Mouse (Mus musculus) lung, embryonic 15.5 days (tissue): Measurements from ENCODE around the gene Zfp84. TPM values are rescaled to one million over a fixed set of nuclear protein-coding genes. Genes with fewer than 3 reads are reported as not detected.
A peak's percentile ranks its signal among the peaks of the same experiment; 100 is the strongest.

Experiments used
- ATAC-seq: fragments of 200-750 bp; cut with Nextera tagmentation; 2 replicates; pipeline ENCODE4 v1.8.0; 2017; ENCODE audit warnings: moderate number of reproducible peaks, borderline replicate concordance; ENCODE audit not compliant: low FRiP score, low TSS enrichment; ENCODE audit errors: extremely low read depth
- H3K27ac ChIP-seq: fragments of 300-500 bp; sonication (generic); 2 replicates; pipeline ENCODE4 v1.5.1; 2015; ENCODE audit warnings: moderate library complexity, mild to moderate bottlenecking, inconsistent platforms
- H3K27me3 ChIP-seq: fragments of 300-500 bp; sonication (generic); 2 replicates; pipeline ENCODE4 v1.6.1; 2015; ENCODE audit warnings: inconsistent platforms
- H3K36me3 ChIP-seq: fragments of 300-500 bp; sonication (generic); 2 replicates; pipeline ENCODE4 v1.6.1; 2015; ENCODE audit warnings: inconsistent platforms
- H3K4me1 ChIP-seq: fragments of 300-500 bp; sonication (generic); 2 replicates; pipeline ENCODE4 v1.6.1; 2015; ENCODE audit warnings: inconsistent platforms
- H3K4me2 ChIP-seq: fragments of 300-500 bp; sonication (generic); 2 replicates; pipeline ENCODE4 v1.6.1; 2015; ENCODE audit warnings: inconsistent platforms, mild to moderate bottlenecking, moderate library complexity
- H3K4me3 ChIP-seq: fragments of 300-500 bp; sonication (generic); 2 replicates; pipeline ENCODE4 v1.5.1; 2015; ENCODE audit warnings: mild to moderate bottlenecking, inconsistent platforms
- H3K9ac ChIP-seq: fragments of 300-500 bp; sonication (generic); 2 replicates; pipeline ENCODE4 v1.6.1; 2015; ENCODE audit warnings: inconsistent platforms
- H3K9me3 ChIP-seq: fragments of 300-500 bp; sonication (generic); 2 replicates; pipeline ENCODE4 v1.6.1; 2016; ENCODE audit warnings: inconsistent platforms
- WGBS: fragments of 180-500 bp; shearing (Covaris S2); methylation state at CpG from one replicate; pipeline ENCODE4 v1.1.7; 2015; 5-methylcytosine and 5-hydroxymethylcytosine counted together
- polyA plus RNA-seq: library from polyadenylated mRNA; unstranded; fragments of >200 nt; fragmentation: Nextera tagmentation; extraction: Ambion mirVana; gene quantifications from 2 replicates; pipeline ENCODE4 v1.2.1, GENCODE M21; 2015

Gene Zfp84
- polyA plus RNA-seq, 1 experiment from 2014 or later: 12.9 TPM

DNA sequence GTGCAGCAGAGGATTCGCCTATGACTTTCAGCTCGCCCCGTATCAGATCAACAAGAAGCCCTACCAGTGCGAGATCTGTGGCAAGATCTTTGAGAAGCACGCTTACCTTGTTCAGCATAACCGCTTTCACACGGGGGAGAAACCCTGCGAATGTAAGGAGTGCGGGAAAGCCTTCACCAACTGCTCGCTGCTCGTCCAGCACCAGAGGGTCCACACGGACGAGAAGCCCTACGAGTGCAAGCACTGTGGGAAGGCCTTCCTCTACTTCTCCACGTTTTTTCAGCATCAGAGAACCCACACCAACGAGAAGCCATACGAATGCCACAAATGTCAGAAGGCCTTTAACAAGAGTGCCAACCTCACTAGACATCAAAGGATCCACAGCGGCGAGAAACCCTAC is 8.2 kb downstream of the Zfp84 start:
- Histone ChIP-seq H3K4me2 (no peak overlapping the region), H3K9me3 (no peaks in the 10 kb centered on the region), H3K4me3 (no peak overlapping the region), H3K4me1 (no peaks in the 10 kb centered on the region), H3K27ac (no peak overlapping the region), H3K9ac (no peak overlapping the region), H3K36me3 (peaks cover 76% of the 10 kb centered on the region), H3K27me3 (no peaks in the 10 kb centered on the region)
- 94% methylated on average over 19 of the region's 19 CpGs for WGBS
- ATAC-seq: no peak

DNA sequence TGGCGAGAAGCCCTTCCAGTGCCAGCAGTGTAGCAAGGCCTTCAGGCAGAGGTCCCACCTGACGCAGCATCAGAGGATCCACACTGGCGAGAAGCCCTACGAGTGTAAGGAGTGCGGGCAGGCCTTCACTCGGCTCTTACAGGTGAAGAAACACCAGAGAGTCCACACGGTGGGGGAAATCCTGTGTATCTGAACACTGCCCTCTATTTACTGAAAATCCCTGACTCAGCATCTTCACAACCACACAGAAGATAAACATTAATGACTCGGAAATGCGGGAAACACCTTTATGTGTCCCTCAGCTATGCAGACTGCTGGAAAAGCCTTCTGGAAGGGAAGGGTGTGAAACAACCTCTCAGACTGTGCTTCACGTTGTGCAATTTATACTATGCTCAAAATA is 9.0 kb downstream of the Zfp84 start:
- no peak overlapping the region for H3K27ac ChIP-seq
- H3K4me3 ChIP-seq: no peak overlapping the region
- H3K4me1 ChIP-seq: no peaks in the 10 kb centered on the region
- no peaks in the 10 kb centered on the region for H3K27me3 ChIP-seq
- ATAC-seq: no peak
- no peaks in the 10 kb centered on the region for H3K9me3 ChIP-seq
- WGBS: 91% methylated on average over 10 of the region's 10 CpGs
- H3K36me3 ChIP-seq: peaks cover 68% of the 10 kb centered on the region
- no peak overlapping the region for H3K9ac ChIP-seq
- no peak overlapping the region for H3K4me2 ChIP-seq

- Histone ChIP-seq H3K27me3 (no peaks in the 10 kb centered on the region), H3K4me2 (peak within 1 kb of the TSS; percentile 83), H3K9me3 (no peaks in the 10 kb centered on the region), H3K4me3 (peak within 1 kb of the TSS; percentile 75), H3K27ac (peak within 1 kb of the TSS; percentile 85), H3K4me1 (peaks cover 11% of the 10 kb centered on the region), H3K36me3 (peaks cover 17% of the 10 kb centered on the region), H3K9ac (peak within 1 kb of the TSS; percentile 74)
- WGBS: under 1% methylated on average over 45 of the region's 45 CpGs
- peak; percentile 96 for ATAC-seq
Measured at GRCm38 (mm10) chr7:29783871-29784551, 15.7 kb downstream of the Zfp84 start, which contains the start of gene Zfp30. TSS of gene Zfp30 (plus strand) at chr7:29783998.

DNA sequence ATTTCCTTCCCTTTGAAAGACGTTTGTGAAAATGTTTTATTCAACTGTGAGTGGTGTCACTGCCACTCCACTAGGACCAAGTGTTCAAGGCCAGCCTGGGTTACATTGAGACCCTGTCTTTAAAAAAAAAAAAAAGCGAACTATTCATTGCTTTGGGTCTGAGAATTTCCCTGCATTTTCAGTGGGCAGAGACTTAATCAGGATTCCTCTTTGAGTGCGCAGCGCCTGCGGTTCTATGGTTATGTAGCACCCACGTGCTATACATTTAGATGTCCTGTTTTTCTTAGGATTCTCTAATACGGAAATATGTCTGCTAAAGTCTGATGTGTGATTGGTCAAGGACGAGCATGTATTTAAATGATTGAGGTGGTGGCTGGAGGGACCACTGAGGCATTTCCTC is 16.7 kb downstream of the Zfp84 start:
- 42% methylated on average over 8 of the region's 8 CpGs for WGBS

DNA sequence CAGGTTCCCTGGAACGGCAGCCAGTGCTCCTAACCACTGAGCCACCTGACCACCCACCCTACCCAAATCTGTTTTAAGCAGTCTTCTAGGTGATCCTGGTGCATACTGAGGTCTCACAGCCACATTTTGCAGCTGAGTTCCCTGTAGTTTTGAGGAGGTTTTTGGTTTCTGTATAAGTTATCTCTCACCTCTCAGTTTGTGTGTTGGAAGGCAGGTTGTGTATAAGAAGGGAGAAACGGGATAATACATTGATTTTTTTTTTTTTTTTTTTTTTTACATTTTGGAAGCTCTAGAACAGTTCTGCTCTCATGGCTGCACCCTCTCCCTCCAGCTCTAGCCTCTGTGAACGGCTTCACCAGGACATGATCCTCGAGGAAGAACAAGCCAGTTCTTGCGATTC is 17.5 kb downstream of the Zfp84 start:
- H3K4me2 ChIP-seq: peak overlapping the region; percentile 83
- ATAC-seq: no peak
- H3K4me1 ChIP-seq: peaks cover 11% of the 10 kb centered on the region
- H3K36me3 ChIP-seq: peaks cover 30% of the 10 kb centered on the region
- H3K27ac ChIP-seq: no peak overlapping the region
- no peaks in the 10 kb centered on the region for H3K9me3 ChIP-seq
- WGBS: 71% methylated on average over 5 of the region's 5 CpGs
- peak overlapping the region; percentile 5; the same call in 1 of the 2 replicates for H3K9ac ChIP-seq
- H3K4me3 ChIP-seq: peak overlapping the region; percentile 75
- no peaks in the 10 kb centered on the region for H3K27me3 ChIP-seq

More for the DNA sequence above, 16.7 kb downstream of the Zfp84 start:
- H3K4me1 ChIP-seq: peaks cover 11% of the 10 kb centered on the region
- peak overlapping the region; percentile 75 for H3K4me3 ChIP-seq
- H3K36me3 ChIP-seq: peaks cover 22% of the 10 kb centered on the region
- peak overlapping the region; percentile 5; the same call in 1 of the 2 replicates for H3K9ac ChIP-seq
- ATAC-seq: no peak
- H3K27me3 ChIP-seq: no peaks in the 10 kb centered on the region
- no peak overlapping the region for H3K27ac ChIP-seq
- peak overlapping the region; percentile 83 for H3K4me2 ChIP-seq
- no peaks in the 10 kb centered on the region for H3K9me3 ChIP-seq

GRCm38 (mm10) chr7:29792906-29793305 is 24.6 kb downstream of the Zfp84 start:
- Histone ChIP-seq H3K36me3 (peaks cover 50% of the 10 kb centered on the region), H3K4me1 (no peaks in the 10 kb centered on the region), H3K4me2 (no peak overlapping the region; the same call in 1 of the 2 replicates), H3K27me3 (no peaks in the 10 kb centered on the region), H3K27ac (no peak overlapping the region), H3K4me3 (no peak overlapping the region), H3K9me3 (no peaks in the 10 kb centered on the region), H3K9ac (no peak overlapping the region)
- 37% methylated on average over 27 of the region's 27 CpGs for WGBS
- no peak for ATAC-seq

GRCm38 (mm10) chr7:29807046-29807445 is 38.7 kb downstream of the Zfp84 start:
- H3K4me2 ChIP-seq: no peak overlapping the region
- no peak overlapping the region for H3K9ac ChIP-seq
- no peak overlapping the region for H3K27ac ChIP-seq
- no peaks in the 10 kb centered on the region for H3K27me3 ChIP-seq
- WGBS: 82% methylated on average over 5 of the region's 5 CpGs
- no peak overlapping the region for H3K4me3 ChIP-seq
- no peaks in the 10 kb centered on the region for H3K36me3 ChIP-seq
- H3K9me3 ChIP-seq: no peaks in the 10 kb centered on the region
- no peaks in the 10 kb centered on the region for H3K4me1 ChIP-seq
- ATAC-seq: no peak

- Histone ChIP-seq H3K9ac (no peak overlapping the region), H3K4me1 (peaks cover 18% of the 10 kb centered on the region), H3K27me3 (no peaks in the 10 kb centered on the region), H3K36me3 (no peaks in the 10 kb centered on the region), H3K4me3 (no peak overlapping the region), H3K9me3 (no peaks in the 10 kb centered on the region), H3K4me2 (no peak overlapping the region), H3K27ac (no peak overlapping the region)
- 80% methylated on average over 1 of the region's 1 CpGs for whole genome bisulfite sequencing
- ATAC-seq: no peak
Measured at GRCm38 (mm10) chr7:29812244-29812643, 43.9 kb downstream of the Zfp84 start.

DNA sequence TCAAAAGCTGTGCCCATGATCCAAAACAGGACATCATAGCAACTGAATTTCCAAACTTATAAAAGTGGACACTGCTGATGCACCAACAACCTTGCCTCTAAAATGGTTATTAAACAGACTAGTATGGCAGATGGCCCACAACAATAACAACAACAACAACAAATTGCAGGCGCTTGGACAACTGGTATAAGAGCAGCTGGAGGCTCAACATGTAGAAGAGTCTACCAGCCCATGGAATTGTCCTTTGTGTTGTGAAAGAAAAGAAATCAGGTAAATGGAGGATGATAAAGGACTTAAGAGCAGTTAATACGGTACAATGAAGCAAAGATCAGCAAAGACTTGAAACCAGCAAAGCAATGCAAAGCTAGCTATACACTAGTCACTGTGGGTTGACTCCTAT is 46.0 kb downstream of the Zfp84 start:
- 86% methylated on average over 2 of the region's 2 CpGs for WGBS
- H3K4me2 ChIP-seq: peak overlapping the region; percentile 72
- H3K36me3 ChIP-seq: no peaks in the 10 kb centered on the region
- H3K9me3 ChIP-seq: no peaks in the 10 kb centered on the region
- H3K4me3 ChIP-seq: no peak overlapping the region; the same call in 1 of the 2 replicates
- ATAC-seq: no peak
- H3K4me1 ChIP-seq: peaks cover 29% of the 10 kb centered on the region
- H3K9ac ChIP-seq: no peak overlapping the region
- H3K27ac ChIP-seq: no peak overlapping the region
- H3K27me3 ChIP-seq: no peaks in the 10 kb centered on the region

- ATAC-seq: peak; percentile 20; the same call in 1 of the 2 replicates
- Histone ChIP-seq H3K4me1 (peaks cover 31% of the 10 kb centered on the region), H3K36me3 (no peaks in the 10 kb centered on the region), H3K4me3 (peak overlapping the region; percentile 72), H3K9me3 (no peaks in the 10 kb centered on the region), H3K27me3 (no peaks in the 10 kb centered on the region), H3K27ac (peak overlapping the region; percentile 91), H3K4me2 (peak overlapping the region; percentile 72), H3K9ac (peak overlapping the region; percentile 73)
- WGBS: 2% methylated on average over 12 of the region's 12 CpGs
Measured at GRCm38 (mm10) chr7:29815061-29815784, 46.9 kb downstream of the Zfp84 start.

DNA sequence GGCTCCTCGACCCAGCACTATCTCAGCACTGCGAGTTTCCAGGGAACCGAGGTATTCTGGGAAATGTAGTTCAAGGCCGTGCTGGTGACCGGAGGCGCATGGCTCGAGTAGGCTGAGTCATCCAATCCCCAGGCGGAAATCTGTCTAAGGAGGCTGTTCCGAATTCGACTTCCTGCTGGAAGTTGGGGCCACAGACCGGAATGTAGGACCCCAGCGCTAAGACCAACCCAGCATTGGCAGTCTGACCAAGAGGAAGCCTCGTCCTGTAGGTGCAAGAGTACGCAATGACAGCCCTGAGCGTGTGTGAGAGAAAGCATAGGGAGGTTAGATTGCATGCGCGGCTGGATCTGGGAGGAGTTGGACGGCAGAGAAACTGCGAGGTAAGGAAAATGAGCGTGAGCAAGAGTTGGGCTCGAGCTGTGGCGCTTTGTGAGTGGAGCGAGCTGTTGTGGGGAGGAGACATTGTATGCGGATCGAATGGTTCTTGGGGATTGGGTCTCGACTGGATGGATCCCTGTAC is 47.6 kb downstream of the Zfp84 start, which contains the start of gene Zfp790:
Gene Zfp790 (plus strand): TSS at position 205 of the 520 bp plus-strand sequence.
- no peaks in the 10 kb centered on the region for H3K9me3 ChIP-seq
- H3K4me1 ChIP-seq: peaks cover 31% of the 10 kb centered on the region
- H3K4me3 ChIP-seq: peak within 1 kb of the TSS; percentile 72
- H3K27ac ChIP-seq: peak within 1 kb of the TSS; percentile 91
- peak within 1 kb of the TSS; percentile 72 for H3K4me2 ChIP-seq
- H3K9ac ChIP-seq: peak within 1 kb of the TSS; percentile 73
- WGBS: under 1% methylated on average over 26 of the region's 26 CpGs
- H3K36me3 ChIP-seq: no peaks in the 10 kb centered on the region
- no peaks in the 10 kb centered on the region for H3K27me3 ChIP-seq
- peak; percentile 95 for ATAC-seq
